Mouse (Mus musculus) embryonic fibroblast, embryonic 13.5 days (primary cell): ENCODE results near the gene Kcnmb2.

ENCODE experiments used
- CTCF ChIP-seq: IDR thresholded peaks from 2 replicates; pipeline ENCODE4 v1.5.1; 2011; ENCODE audit warnings: mild to moderate bottlenecking, control low read depth, low read length, moderate library complexity, borderline replicate concordance; ENCODE audit not compliant: insufficient read depth
- POLR2A ChIP-seq: IDR thresholded peaks from 2 replicates; pipeline ENCODE4 v1.6.1; 2011; ENCODE audit warnings: low read depth, mild to moderate bottlenecking, control low read depth, low read length, moderate library complexity

DNA sequence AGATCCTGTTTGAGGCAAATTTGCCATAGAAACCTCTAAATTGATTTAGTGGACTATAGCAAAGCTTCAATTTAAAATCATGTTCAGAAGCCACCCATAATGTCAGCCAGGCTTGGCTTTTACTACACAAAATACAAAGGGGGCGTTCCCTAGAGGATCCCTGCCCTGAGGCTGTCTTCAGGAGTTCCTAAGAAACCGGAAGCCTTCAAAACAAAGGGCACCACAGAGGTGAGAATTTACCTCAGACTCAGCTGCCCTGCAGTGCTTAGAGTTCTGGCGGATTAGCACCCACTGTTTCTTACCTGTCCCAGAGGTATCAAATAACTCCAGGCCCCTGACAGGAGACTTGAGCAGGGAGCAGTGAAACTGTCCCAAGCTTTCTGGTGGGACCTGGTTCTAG lies 77.4 kb downstream of the Kcnmb2 start:
- TF ChIP-seq POLR2A = no peak
- no peak for TF ChIP-seq CTCF
